Mouse (Mus musculus) ovary, postnatal 10 days (tissue): Measurements from ENCODE around the gene Ghrhr.
A peak's percentile ranks its signal among the peaks of the same experiment; 100 is the strongest.

Experiments used
- DNase-seq: peaks from one replicate; pipeline ENCODE4 v3.0.0; 2022; ENCODE audit warnings: low spot score

Ghrhr gene

GRCm38 (mm10) chr6:55353711-55354445, 22.2 kb upstream of the Ghrhr start:
- no peak for DNase-seq

GRCm38 (mm10) chr6:55354456-55355117, 21.5 kb upstream of the Ghrhr start:
- no peak for DNase-seq

GRCm38 (mm10) chr6:55355575-55355974, 20.5 kb upstream of the Ghrhr start:
- no peak for DNase-seq

GRCm38 (mm10) chr6:55356017-55356703, 19.9 kb upstream of the Ghrhr start:
- no peak for DNase-seq

GRCm38 (mm10) chr6:55356976-55357635, 19.0 kb upstream of the Ghrhr start:
- no peak for DNase-seq

- DNase-seq, result no peak
Observed at GRCm38 (mm10) chr6:55357636-55358031, 18.5 kb upstream of the Ghrhr start.

- DNase-seq, result no peak
Observed at GRCm38 (mm10) chr6:55358731-55359143, 17.4 kb upstream of the Ghrhr start.

- DNase-seq, result no peak
Observed at GRCm38 (mm10) chr6:55362663-55363062, 13.4 kb upstream of the Ghrhr start.

GRCm38 (mm10) chr6:55367126-55367525, 9.0 kb upstream of the Ghrhr start:
- no peak for DNase-seq

GRCm38 (mm10) chr6:55370831-55371230, 5.3 kb upstream of the Ghrhr start:
- DNase-seq, result no peak

- DNase-seq, result no peak
Observed at GRCm38 (mm10) chr6:55376511-55376910, 416 bp downstream of the Ghrhr start.

GRCm38 (mm10) chr6:55377461-55377860, 1.4 kb downstream of the Ghrhr start:
- no peak for DNase-seq

GRCm38 (mm10) chr6:55379641-55380335, 3.7 kb downstream of the Ghrhr start:
- DNase-seq, result no peak

GRCm38 (mm10) chr6:55381966-55382365, 5.9 kb downstream of the Ghrhr start:
- no peak for DNase-seq

- peak; percentile 38 for DNase-seq
Observed at GRCm38 (mm10) chr6:55383897-55384296, 7.8 kb downstream of the Ghrhr start.

GRCm38 (mm10) chr6:55384356-55384951, 8.4 kb downstream of the Ghrhr start:
- no peak for DNase-seq

- no peak for DNase-seq
Observed at GRCm38 (mm10) chr6:55388546-55389169, 12.6 kb downstream of the Ghrhr start.

GRCm38 (mm10) chr6:55389321-55389720, 13.2 kb downstream of the Ghrhr start:
- no peak for DNase-seq

GRCm38 (mm10) chr6:55391814-55392213, 15.7 kb downstream of the Ghrhr start:
- DNase-seq, result no peak

GRCm38 (mm10) chr6:55392453-55392852, 16.4 kb downstream of the Ghrhr start:
- peak; percentile 65 for DNase-seq

- DNase-seq, result no peak
Observed at GRCm38 (mm10) chr6:55394854-55395253, 18.8 kb downstream of the Ghrhr start.
